Mouse (Mus musculus) bone marrow macrophage, adult 2 months (primary cell): Measurements from ENCODE around the gene Pde4d.

Source experiments
- CTCF ChIP-seq: IDR thresholded peaks from 2 replicates; pipeline ENCODE4 v1.5.1; 2012; ENCODE audit warnings: low read depth, mild to moderate bottlenecking, low read length, moderate library complexity
- POLR2A ChIP-seq: IDR thresholded peaks from 2 replicates; pipeline ENCODE4 v1.6.1; 2012; ENCODE audit warnings: mild to moderate bottlenecking, low read depth, low read length, borderline replicate concordance

- TF ChIP-seq CTCF (no peak), POLR2A (no peak)
These were observed 686.7 kb downstream of the Pde4d start for GRCm38 (mm10) chr13:109136405-109136804.
